Mouse (Mus musculus) bone marrow, adult 2 months (tissue): ENCODE data around the gene Poc1a.

Experiments
- CTCF ChIP-seq: fragments of 200-500 bp; IDR thresholded peaks from 2 replicates; pipeline ENCODE4 v1.5.1; 2011; ENCODE audit warnings: low read length, control low read depth; ENCODE audit not compliant: control insufficient read depth, insufficient read depth
- POLR2A ChIP-seq: fragments of 200-500 bp; IDR thresholded peaks from 2 replicates; pipeline ENCODE4 v1.6.1; 2011; ENCODE audit warnings: low read depth, mild to moderate bottlenecking, control low read depth, low read length, borderline replicate concordance; ENCODE audit not compliant: control insufficient read depth

DNA sequence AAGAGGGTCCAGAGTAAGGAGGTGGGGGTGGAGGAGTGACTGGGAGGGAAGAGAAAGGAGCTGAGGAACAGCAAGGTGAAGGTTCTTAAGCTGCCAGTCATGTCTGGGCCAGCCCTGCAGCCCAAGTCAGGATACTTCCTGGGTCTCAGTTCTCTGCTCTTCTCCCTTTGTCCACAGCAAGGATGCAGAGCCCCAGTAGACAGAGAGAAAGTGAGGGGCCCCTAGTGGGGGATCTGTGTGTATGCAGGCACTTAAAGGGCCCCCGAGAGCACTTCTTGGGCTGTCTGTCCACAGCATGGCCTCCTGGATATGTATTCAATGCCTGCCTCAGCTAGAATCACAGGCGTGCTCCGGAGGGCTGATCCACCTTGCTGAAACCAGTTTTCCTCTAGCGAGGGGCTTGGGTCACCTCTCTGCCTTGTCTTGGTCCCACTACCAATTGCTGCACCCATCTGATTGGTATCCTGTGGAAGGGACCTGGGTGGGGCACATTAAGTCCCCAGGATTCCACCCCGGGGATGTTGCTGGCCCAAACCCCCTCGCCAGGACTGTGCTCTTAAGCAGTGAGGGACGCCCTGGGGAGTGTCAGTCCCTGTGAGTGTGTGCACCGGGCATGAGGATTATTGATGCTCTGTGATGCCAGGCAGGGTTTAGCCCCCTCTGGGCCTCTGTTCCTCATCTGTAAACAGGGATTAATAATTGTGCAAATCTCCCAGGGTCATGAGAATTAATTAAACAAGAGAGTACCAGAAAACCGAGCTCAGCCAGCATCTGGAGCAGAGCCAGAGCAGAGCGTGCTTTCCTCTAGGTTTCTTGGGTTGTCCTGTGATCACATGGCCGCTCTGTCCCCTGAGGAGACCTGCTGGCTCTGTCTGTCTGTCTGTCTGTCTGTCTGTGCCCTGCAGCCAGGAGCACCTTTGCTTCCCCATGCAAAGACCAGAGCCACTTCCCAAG lies 114.1 kb downstream of the Poc1a start:
- TF ChIP-seq CTCF (peak; percentile 11; the same call in 1 of the 2 replicates), POLR2A (no peak)
